Mouse (Mus musculus): ENCODE measurements around the gene Filip1l. TPM values are rescaled to one million over a fixed set of nuclear protein-coding genes. Genes with fewer than 3 reads are reported as not detected.
A peak's percentile ranks its signal among the peaks of the same experiment; 100 is the strongest.

Gene Filip1l
- polyA plus RNA-seq, 1 experiment from 2014 or later, result 3.3 TPM

DNA sequence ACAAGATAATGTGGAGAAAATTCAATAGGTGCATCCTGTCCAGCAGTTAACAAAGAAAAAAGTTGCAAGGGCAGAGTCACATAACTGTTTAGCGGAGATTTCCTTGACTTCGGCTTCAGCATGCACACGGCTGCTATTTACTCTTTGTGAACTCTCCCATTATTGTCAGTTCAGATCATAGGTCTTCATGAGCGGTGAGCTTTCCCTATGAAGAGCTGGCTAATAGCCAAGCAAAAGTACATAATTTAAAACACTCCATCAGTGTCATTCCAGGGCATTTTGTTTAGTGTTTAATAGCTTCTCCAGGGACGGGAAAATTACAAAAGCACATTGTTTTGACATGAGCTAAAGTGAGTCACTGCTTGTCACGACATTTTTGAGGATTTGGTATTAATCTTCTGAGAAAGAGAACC, 179.2 kb downstream of the Filip1l start:
- Histone ChIP-seq H3K9me3 (no peaks in the 10 kb centered on the region), H3K4me1 (replicated peaks) (peaks cover 6% of the 10 kb centered on the region), H3K27me3 (no peaks in the 10 kb centered on the region), H3K4me3 (no peak overlapping the region), H3K36me3 (no peaks in the 10 kb centered on the region), H3K4me2 (no peak overlapping the region), H3K27ac (no peak overlapping the region), H3K9ac (0 out of 2 replicates have a peak overlapping the region, but pooled peaks have one; percentile 24)
- WGBS, result 24% methylated on average over 6 of the region's 6 CpGs
- ATAC-seq (ENCODE audit: low FRiP score), result no peak

DNA sequence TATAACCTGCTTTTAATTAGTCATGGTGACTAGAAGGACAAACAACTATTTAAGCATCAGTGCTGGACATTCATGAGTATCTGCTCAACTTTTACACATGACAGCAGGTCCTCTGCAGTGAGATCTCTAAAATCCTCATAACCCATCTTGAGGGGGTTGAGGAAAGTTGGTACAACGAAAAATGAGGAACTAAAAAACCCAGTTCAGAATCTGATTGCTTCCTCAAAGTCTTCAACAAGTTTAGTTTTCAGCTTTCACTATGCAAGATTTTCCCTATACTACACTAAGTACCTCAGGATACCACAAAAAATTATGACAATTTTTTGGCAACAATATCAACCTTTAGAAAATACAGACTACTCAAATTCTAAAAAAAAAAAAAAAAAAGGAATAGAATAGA, 181.5 kb downstream of the Filip1l start:
- no peak overlapping the region for H3K9ac ChIP-seq
- H3K4me3 ChIP-seq, result no peak overlapping the region
- H3K9me3 ChIP-seq, result no peaks in the 10 kb centered on the region
- H3K27me3 ChIP-seq, result no peaks in the 10 kb centered on the region
- no peak overlapping the region for H3K4me2 ChIP-seq
- no peak for ATAC-seq (ENCODE audit: low FRiP score)
- 83% methylated on average over 1 of the region's 1 CpGs for WGBS
- no peaks in the 10 kb centered on the region for H3K36me3 ChIP-seq
- H3K27ac ChIP-seq, result no peak overlapping the region
- peaks cover 6% of the 10 kb centered on the region for H3K4me1 ChIP-seq (replicated peaks)

DNA sequence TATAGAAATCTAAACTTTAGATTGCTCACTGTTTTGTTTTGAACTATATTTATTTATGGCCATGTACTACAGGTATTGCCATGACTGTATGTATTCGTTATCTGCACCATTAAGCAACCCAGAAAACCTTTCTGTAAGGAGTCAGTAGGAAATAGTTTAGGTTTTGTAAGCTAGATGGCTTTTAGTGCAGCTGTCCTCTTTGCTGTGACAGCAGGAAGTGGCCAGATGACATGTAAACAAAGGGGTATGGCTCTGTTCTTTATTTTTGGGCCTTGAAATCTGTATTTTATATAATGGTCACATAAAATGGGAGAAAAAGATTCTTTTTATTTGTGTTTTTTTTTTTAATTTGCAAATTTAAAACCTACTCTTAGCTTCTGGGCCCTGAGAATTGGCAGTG, 181.9 kb downstream of the Filip1l start:
- H3K9ac ChIP-seq, result no peak overlapping the region
- H3K4me3 ChIP-seq, result no peak overlapping the region
- H3K9me3 ChIP-seq, result no peaks in the 10 kb centered on the region
- no peak for ATAC-seq (ENCODE audit: low FRiP score)
- no peaks in the 10 kb centered on the region for H3K36me3 ChIP-seq
- 76% methylated on average over 1 of the region's 1 CpGs for WGBS
- no peak overlapping the region for H3K27ac ChIP-seq
- no peaks in the 10 kb centered on the region for H3K27me3 ChIP-seq
- no peak overlapping the region for H3K4me2 ChIP-seq
- peaks cover 6% of the 10 kb centered on the region for H3K4me1 ChIP-seq (replicated peaks)

DNA sequence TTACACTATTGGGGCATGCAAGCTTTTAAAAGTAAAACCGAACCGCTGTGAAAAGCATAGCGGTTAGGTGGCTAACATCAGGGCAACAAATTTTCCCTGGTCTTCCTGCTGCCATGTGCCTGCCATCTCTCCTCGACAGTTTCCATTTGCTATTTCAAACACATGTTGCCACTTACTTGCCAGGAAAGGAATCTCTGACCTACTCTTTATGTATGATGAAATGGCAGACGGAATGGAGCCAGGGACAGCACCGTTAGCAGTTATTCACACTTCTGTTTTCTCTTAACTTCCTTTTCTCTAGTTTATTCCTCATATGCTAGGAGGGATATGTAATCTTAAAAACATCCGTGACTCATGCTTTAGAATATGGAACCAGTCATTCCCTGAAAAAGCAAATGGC, 183.6 kb downstream of the Filip1l start:
- peaks cover 6% of the 10 kb centered on the region for H3K4me1 ChIP-seq (replicated peaks)
- H3K4me3 ChIP-seq, result no peak overlapping the region
- no peaks in the 10 kb centered on the region for H3K36me3 ChIP-seq
- H3K27ac ChIP-seq, result no peak overlapping the region
- H3K27me3 ChIP-seq, result no peaks in the 10 kb centered on the region
- WGBS, result 94% methylated on average over 7 of the region's 7 CpGs
- no peak overlapping the region for H3K4me2 ChIP-seq
- no peaks in the 10 kb centered on the region for H3K9me3 ChIP-seq
- no peak overlapping the region for H3K9ac ChIP-seq
- no peak for ATAC-seq (ENCODE audit: low FRiP score)

DNA sequence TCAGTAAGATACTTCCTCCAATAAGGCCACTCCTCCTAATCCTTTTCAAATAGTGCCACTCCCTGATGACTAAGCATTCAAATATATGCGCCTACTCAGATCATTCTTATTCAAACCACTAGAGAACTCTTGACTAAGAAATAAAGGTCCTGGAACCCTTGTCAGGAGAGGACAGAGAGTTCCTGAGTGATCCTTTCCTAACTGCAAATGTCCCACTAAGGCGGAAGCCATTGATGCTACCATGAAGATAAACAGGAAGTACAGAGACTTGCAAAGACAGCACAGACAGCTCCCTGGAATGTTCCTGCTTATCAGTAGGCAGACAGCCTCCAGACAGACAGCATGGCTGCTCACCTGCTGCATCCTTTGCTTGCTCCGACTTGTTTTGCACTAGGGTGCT, 190.3 kb downstream of the Filip1l start:
- Histone ChIP-seq H3K27ac (no peak overlapping the region), H3K36me3 (no peaks in the 10 kb centered on the region), H3K9me3 (no peaks in the 10 kb centered on the region), H3K4me2 (no peak overlapping the region), H3K4me1 (replicated peaks) (no peaks in the 10 kb centered on the region), H3K4me3 (no peak overlapping the region), H3K9ac (no peak overlapping the region), H3K27me3 (peaks cover 11% of the 10 kb centered on the region; the same call in 1 of the 2 replicates)
- ATAC-seq (ENCODE audit: low FRiP score), result no peak
- WGBS, result 93% methylated on average over 3 of the region's 3 CpGs

DNA sequence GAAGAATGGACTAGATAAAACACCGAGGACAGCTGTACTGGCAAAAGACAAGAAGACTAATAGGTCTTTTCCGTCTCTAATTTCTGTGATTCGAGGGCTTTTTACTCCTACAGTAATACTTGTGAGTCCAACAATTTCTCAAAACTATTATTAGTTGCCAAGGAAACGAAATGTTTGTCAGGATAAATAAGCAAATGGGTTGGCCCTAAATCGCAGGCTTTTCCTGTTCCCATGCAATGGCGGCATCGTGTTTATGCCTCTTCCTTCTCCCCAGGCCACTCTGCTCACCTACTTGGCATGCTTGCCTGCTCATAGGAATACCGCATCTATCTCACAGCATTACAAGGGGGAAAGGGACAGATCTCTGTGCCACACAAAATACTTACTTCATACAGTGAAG, 191.5 kb downstream of the Filip1l start:
- Histone ChIP-seq H3K27me3 (peaks cover 14% of the 10 kb centered on the region; the same call in 1 of the 2 replicates), H3K4me2 (no peak overlapping the region), H3K4me1 (replicated peaks) (peaks cover 2% of the 10 kb centered on the region; the same call in 1 of the 2 replicates), H3K36me3 (no peaks in the 10 kb centered on the region), H3K9ac (no peak overlapping the region), H3K27ac (no peak overlapping the region), H3K4me3 (no peak overlapping the region), H3K9me3 (no peaks in the 10 kb centered on the region)
- WGBS, result 86% methylated on average over 8 of the region's 8 CpGs
- ATAC-seq (ENCODE audit: low FRiP score), result no peak

DNA sequence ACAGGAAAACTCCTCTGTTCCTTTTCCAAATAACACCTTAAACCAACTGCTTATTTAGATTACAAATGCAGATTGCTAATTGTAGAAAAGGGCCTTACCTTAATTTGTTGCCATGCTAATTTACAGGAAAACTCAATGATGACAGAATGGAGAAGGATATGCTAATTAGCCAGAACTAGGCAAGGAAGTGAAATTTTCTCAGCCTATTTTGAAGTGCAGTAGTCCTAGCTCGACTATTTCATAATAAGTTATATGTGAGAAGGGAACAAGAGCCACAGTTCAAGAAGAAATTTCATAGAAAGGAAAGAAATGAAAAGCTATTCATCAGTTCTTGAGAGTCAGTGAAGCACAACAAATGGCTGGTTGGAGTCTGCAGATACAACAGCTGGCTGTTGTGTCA, 193.5 kb downstream of the Filip1l start:
- no peak overlapping the region for H3K27ac ChIP-seq
- no peaks in the 10 kb centered on the region for H3K36me3 ChIP-seq
- peaks cover 3% of the 10 kb centered on the region; the same call in 1 of the 2 replicates for H3K4me1 ChIP-seq (replicated peaks)
- WGBS, result 71% methylated on average over 1 of the region's 1 CpGs
- H3K4me3 ChIP-seq, result no peak overlapping the region
- no peak for ATAC-seq (ENCODE audit: low FRiP score)
- no peak overlapping the region for H3K9ac ChIP-seq
- no peaks in the 10 kb centered on the region for H3K9me3 ChIP-seq
- H3K4me2 ChIP-seq, result no peak overlapping the region
- peaks cover 21% of the 10 kb centered on the region; the same call in 1 of the 2 replicates for H3K27me3 ChIP-seq

DNA sequence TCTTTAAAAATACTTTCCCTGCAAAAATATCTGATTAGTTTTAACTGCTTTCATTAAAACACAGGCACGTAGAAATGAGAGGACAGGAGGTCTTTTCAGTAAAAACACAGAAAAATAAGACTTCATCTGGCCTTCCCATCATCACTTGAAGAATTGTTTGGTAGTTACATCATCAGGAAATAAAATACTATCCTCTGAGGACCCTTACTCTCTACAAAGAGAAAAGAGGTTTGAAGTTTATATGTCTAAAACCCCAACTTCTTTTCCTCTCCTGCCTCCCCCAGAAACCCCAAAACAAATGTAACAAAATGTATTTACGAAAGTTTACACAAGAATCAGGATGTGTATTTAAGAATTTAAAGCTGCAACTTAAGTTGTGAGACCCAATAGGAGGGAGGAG, 195.7 kb downstream of the Filip1l start:
- H3K27ac ChIP-seq, result no peak overlapping the region
- peak overlapping the region; percentile 74 for H3K4me3 ChIP-seq
- no peak for ATAC-seq (ENCODE audit: low FRiP score)
- no peaks in the 10 kb centered on the region for H3K9me3 ChIP-seq
- no peaks in the 10 kb centered on the region for H3K36me3 ChIP-seq
- peak overlapping the region; percentile 82 for H3K4me2 ChIP-seq
- peak overlapping the region; percentile 84 for H3K9ac ChIP-seq
- 63% methylated on average over 2 of the region's 2 CpGs for WGBS
- peaks cover 21% of the 10 kb centered on the region; the same call in 1 of the 2 replicates for H3K27me3 ChIP-seq
- peaks cover 3% of the 10 kb centered on the region; the same call in 1 of the 2 replicates for H3K4me1 ChIP-seq (replicated peaks)

DNA sequence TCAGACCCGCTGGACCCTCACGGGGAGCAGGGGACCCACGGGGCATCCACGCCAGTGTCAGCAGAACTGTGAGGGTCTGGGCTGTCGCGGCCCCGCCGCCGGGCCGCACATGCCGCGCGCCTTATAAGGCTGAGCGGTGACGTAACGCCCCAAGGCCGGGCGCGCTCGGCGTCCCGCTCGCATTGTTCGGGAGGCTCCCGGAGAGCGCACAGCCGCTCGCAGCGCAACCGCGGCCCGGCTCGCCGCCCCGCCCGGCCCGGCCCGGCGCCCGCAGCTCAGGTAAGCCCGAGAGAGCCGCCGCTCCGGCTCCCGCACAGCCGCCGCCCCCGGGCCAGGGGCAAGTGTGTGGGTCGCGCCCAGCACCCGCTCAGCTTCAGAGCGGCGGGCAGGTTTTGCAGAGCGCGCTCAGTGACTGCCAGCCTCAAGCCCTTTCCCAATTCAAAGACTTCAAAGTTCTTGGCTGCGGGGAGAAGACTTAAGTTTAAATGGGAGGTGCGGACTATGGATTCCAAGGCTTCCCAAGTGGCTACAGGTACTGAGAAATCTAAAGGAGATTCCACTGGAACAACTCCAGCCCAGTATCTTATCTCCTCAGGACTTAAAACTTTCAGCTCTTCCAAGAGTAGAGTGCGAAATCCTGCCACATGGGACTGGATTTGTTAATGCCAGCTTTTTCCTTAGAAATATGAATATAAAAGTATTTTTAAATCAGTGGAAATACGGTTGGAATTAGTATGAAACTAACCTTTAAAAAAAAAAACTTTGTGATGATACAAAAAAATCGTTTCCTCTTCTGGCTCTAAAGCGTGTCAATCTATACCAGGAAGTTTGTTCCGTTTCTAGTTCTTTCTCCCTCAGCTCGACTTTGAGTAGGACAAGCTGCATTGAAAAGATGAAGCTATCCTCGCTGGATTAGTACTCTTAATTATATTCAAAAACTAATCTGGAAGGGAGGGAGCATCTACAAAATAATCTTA, 196.5 kb downstream of the Filip1l start:
- Histone ChIP-seq H3K9me3 (no peaks in the 10 kb centered on the region), H3K27me3 (peaks cover 21% of the 10 kb centered on the region; the same call in 1 of the 2 replicates)

DNA sequence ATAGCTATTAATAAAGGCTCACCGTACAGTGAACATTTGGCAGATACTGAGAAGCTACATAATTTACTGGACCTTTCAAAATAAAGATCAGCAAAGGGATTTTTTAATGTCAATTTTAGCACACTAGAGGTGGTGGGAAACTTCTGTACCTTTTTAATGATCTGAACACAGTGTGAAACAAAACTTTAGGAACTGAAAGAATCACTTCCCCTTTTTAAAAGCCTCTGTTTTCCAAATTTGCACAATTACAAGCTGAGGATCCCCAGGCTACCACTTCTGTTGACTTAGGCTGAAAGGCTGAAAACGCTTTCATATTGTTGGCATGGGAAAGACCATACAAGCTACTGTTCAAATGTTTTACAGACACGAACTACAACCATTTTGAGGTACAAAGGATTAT, 197.2 kb downstream of the Filip1l start:
- no peak overlapping the region for H3K4me3 ChIP-seq
- ATAC-seq (ENCODE audit: low FRiP score), result no peak
- no peak overlapping the region for H3K27ac ChIP-seq
- H3K4me2 ChIP-seq, result peak overlapping the region; percentile 82; the same call in 1 of the 2 replicates
- peaks cover 3% of the 10 kb centered on the region; the same call in 1 of the 2 replicates for H3K4me1 ChIP-seq (replicated peaks)
- 52% methylated on average over 3 of the region's 3 CpGs for WGBS
- H3K9ac ChIP-seq, result no peak overlapping the region
- no peaks in the 10 kb centered on the region for H3K36me3 ChIP-seq
- no peaks in the 10 kb centered on the region for H3K9me3 ChIP-seq
- H3K27me3 ChIP-seq, result peaks cover 21% of the 10 kb centered on the region; the same call in 1 of the 2 replicates

More for the DNA sequence above, 196.5 kb downstream of the Filip1l start:
- no peaks in the 10 kb centered on the region for H3K36me3 ChIP-seq
- peak overlapping the region; percentile 82 for H3K4me2 ChIP-seq
- no peak overlapping the region for H3K27ac ChIP-seq
- peak overlapping the region; percentile 84 for H3K9ac ChIP-seq
- H3K4me1 ChIP-seq (replicated peaks), result peaks cover 3% of the 10 kb centered on the region; the same call in 1 of the 2 replicates
- peak; percentile 98 for ATAC-seq (ENCODE audit: low FRiP score)
- H3K4me3 ChIP-seq, result peak overlapping the region; percentile 74
- WGBS, result 2% methylated on average over 64 of the region's 64 CpGs

DNA sequence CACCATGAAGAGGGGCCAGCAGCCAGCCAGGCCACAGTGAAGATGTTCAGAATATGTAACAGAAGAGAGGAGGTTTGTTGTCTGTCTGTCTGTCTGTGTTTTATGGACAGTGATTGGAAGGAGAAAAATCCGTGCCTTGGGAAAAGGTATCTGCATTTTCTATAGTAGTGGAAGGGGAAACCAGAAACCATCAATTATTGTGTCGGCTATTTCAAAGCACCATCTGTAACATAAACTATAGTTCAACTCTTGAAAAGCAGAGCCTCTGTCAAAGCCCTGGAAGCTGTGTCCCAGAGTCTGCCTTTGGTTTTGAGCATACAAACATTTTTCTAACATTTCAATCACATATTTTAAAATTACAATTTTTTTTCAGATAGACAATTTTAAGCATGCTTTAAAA, 197.9 kb downstream of the Filip1l start:
- Histone ChIP-seq H3K4me1 (replicated peaks) (peaks cover 3% of the 10 kb centered on the region; the same call in 1 of the 2 replicates), H3K36me3 (no peaks in the 10 kb centered on the region), H3K4me2 (0 out of 2 replicates have a peak overlapping the region, but pooled peaks have one; percentile 10), H3K27me3 (peaks cover 21% of the 10 kb centered on the region; the same call in 1 of the 2 replicates), H3K27ac (no peak overlapping the region), H3K9ac (no peak overlapping the region), H3K4me3 (no peak overlapping the region), H3K9me3 (no peaks in the 10 kb centered on the region)
- ATAC-seq (ENCODE audit: low FRiP score), result no peak
- WGBS, result 24% methylated on average over 2 of the region's 2 CpGs

DNA sequence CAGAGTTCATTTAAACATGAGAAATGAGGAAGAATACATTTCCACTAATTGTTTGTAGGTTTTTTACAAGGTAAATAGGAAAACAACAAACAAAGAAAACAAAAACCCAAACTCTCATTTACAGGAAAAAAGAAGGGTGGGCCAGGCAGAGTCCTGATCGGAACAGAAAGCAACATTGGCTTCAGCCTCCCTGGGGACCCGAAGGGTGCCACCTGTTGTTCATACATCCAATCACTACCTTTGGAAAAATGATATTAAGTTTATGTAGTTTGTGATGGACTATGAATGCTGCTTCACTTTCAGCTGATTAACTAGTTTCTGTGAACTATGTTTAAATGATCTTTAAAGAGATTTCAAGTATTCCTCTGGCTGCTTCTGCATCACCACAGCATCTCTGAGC, 198.7 kb downstream of the Filip1l start:
- peaks cover 21% of the 10 kb centered on the region; the same call in 1 of the 2 replicates for H3K27me3 ChIP-seq
- H3K36me3 ChIP-seq, result no peaks in the 10 kb centered on the region
- H3K4me1 ChIP-seq (replicated peaks), result peaks cover 3% of the 10 kb centered on the region; the same call in 1 of the 2 replicates
- H3K4me3 ChIP-seq, result no peak overlapping the region
- no peak overlapping the region for H3K9ac ChIP-seq
- ATAC-seq (ENCODE audit: low FRiP score), result no peak
- H3K27ac ChIP-seq, result no peak overlapping the region
- no peaks in the 10 kb centered on the region for H3K9me3 ChIP-seq
- H3K4me2 ChIP-seq, result no peak overlapping the region
- WGBS, result 77% methylated on average over 2 of the region's 2 CpGs
